Mouse (Mus musculus) testis, adult 2 months (tissue): ENCODE data around the gene Rpl10l. TPM values are rescaled to one million over a fixed set of nuclear protein-coding genes. Genes with fewer than 3 reads are reported as not detected.

Experiments
- H3K27ac ChIP-seq: fragments of 200-500 bp; 2 replicates; pipeline ENCODE4 v1.5.1; 2012; ENCODE audit warnings: low read depth, low read length; ENCODE audit not compliant: control insufficient read depth, insufficient read depth
- H3K27me3 ChIP-seq: fragments of 200-500 bp; 2 replicates; pipeline ENCODE4 v1.6.1; 2012; ENCODE audit warnings: mild to moderate bottlenecking, low read length, moderate library complexity; ENCODE audit not compliant: control insufficient read depth, insufficient read depth
- H3K36me3 ChIP-seq: fragments of 200-500 bp; 2 replicates; pipeline ENCODE4 v1.6.1; 2012; ENCODE audit warnings: mild to moderate bottlenecking, low read length; ENCODE audit not compliant: control insufficient read depth, insufficient read depth
- H3K4me1 ChIP-seq: fragments of 200-500 bp; 2 replicates; pipeline ENCODE4 v1.6.1; 2012; ENCODE audit warnings: low read length; ENCODE audit not compliant: control insufficient read depth, insufficient read depth
- H3K4me3 ChIP-seq: fragments of 200-500 bp; 2 replicates; pipeline ENCODE4 v1.5.1; 2012; ENCODE audit warnings: low read depth, mild to moderate bottlenecking, low read length, moderate library complexity, mixed read lengths; ENCODE audit not compliant: control insufficient read depth
- CTCF ChIP-seq: fragments of 200-500 bp; IDR thresholded peaks from 2 replicates; pipeline ENCODE4 v1.5.1; 2012; ENCODE audit warnings: low read depth, mild to moderate bottlenecking, inconsistent platforms, low read length, moderate library complexity; ENCODE audit not compliant: control insufficient read depth, insufficient read depth, insufficient replicate concordance
- POLR2A ChIP-seq: fragments of 200-500 bp; IDR thresholded peaks from 2 replicates; pipeline ENCODE4 v1.6.1; 2012; ENCODE audit warnings: low read depth, mild to moderate bottlenecking, inconsistent platforms, low read length, moderate library complexity; ENCODE audit not compliant: control insufficient read depth
- polyA plus RNA-seq: library from polyadenylated mRNA; depleted of rRNA; stranded (reverse); fragments of >200 nt; gene quantifications from 2 replicates; pipeline ENCODE4 v1.2.3, GENCODE M21; 2012; rRNA removed

The Rpl10l gene
- 268 and 276 TPM in 2 replicates for polyA plus RNA-seq

- H3K4me1 ChIP-seq = no peaks in the 10 kb centered on the region
- no peaks in the 10 kb centered on the region for H3K36me3 ChIP-seq
- H3K27ac ChIP-seq = peak within 1 kb of the TSS; percentile 98
- H3K4me3 ChIP-seq = peak within 1 kb of the TSS; percentile 94
- no peaks in the 10 kb centered on the region for H3K27me3 ChIP-seq
- peak; percentile 88 for TF ChIP-seq POLR2A
- TF ChIP-seq CTCF = no peak; the same call in 1 of the 2 replicates
Observed at GRCm38 (mm10) chr12:66283991-66284622, at the start of gene Rpl10l. Gene Rpl10l (minus strand): TSS chr12:66284401.

GRCm38 (mm10) chr12:66275890-66276289 is 8.3 kb downstream of the Rpl10l start:
- H3K36me3 ChIP-seq = no peaks in the 10 kb centered on the region
- no peak overlapping the region for H3K27ac ChIP-seq
- H3K27me3 ChIP-seq = no peaks in the 10 kb centered on the region
- H3K4me1 ChIP-seq = no peaks in the 10 kb centered on the region
- no peak overlapping the region for H3K4me3 ChIP-seq
- TF ChIP-seq POLR2A (no peak), CTCF (no peak)

DNA sequence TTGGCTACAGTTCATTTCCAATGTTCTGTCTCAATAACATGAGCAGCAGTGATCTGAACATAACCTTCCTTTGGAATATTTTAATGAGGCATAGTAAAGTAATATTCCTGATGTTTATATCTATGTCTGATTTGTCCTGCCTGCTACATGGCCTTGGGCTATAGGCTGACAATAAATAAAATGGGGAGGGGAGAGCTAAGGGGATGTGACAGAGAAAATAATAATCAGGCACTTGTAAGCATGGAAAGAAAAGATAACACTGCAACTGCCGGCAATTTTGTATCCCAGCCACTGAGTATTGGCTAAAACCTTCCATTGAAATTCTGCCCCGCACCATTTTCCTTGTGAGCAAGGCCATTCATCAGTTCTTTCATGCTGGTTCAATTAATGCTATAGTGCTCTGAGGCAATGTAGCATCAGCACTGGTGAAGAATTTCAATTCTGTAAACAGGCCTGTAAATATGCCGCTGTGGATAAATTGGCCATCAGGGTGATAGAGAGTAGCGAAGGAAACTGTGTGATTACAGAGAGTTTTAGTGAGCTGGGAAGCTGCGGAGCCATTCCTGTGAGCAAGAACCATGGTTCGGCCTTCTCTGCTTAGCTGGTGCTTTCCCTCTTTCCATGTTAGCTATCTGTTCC is 38.6 kb downstream of the Rpl10l start:
- no peak for TF ChIP-seq POLR2A
- TF ChIP-seq CTCF = no peak
- H3K4me3 ChIP-seq = no peak overlapping the region
- no peaks in the 10 kb centered on the region for H3K36me3 ChIP-seq
- no peaks in the 10 kb centered on the region for H3K4me1 ChIP-seq
- H3K27ac ChIP-seq = no peak overlapping the region
- no peaks in the 10 kb centered on the region for H3K27me3 ChIP-seq

- H3K27ac ChIP-seq = no peak overlapping the region
- H3K36me3 ChIP-seq = no peaks in the 10 kb centered on the region
- no peaks in the 10 kb centered on the region for H3K4me1 ChIP-seq
- H3K4me3 ChIP-seq = no peak overlapping the region
- no peaks in the 10 kb centered on the region for H3K27me3 ChIP-seq
- no peak for TF ChIP-seq CTCF
- TF ChIP-seq POLR2A = no peak
Observed at GRCm38 (mm10) chr12:66234158-66234557, 50.0 kb downstream of the Rpl10l start.
